Mouse (Mus musculus) neural tube, embryonic 15.5 days (tissue): ENCODE measurements around the gene Osbpl2. TPM values are rescaled to one million over a fixed set of nuclear protein-coding genes. Genes with fewer than 3 reads are reported as not detected.

ENCODE experiments used
- ATAC-seq: fragments of 200-750 bp; cut with Nextera tagmentation; 2 replicates; pipeline ENCODE4 v1.8.0; 2017; ENCODE audit warnings: mild to moderate bottlenecking, moderate TSS enrichment, moderate library complexity; ENCODE audit not compliant: low FRiP score
- H3K27ac ChIP-seq: fragments of 300-500 bp; sonication (generic); replicated peaks from 2 replicates; pipeline ENCODE4 v1.5.1; 2015; ENCODE audit warnings: mild to moderate bottlenecking, inconsistent platforms
- H3K27me3 ChIP-seq: fragments of 300-500 bp; sonication (generic); replicated peaks from 2 replicates; pipeline ENCODE4 v1.6.1; 2015; ENCODE audit warnings: inconsistent platforms
- H3K36me3 ChIP-seq: fragments of 300-500 bp; sonication (generic); 2 replicates; pipeline ENCODE4 v1.6.1; 2015; ENCODE audit warnings: inconsistent platforms
- H3K4me1 ChIP-seq: fragments of 300-500 bp; sonication (generic); 2 replicates; pipeline ENCODE4 v1.6.1; 2015; ENCODE audit warnings: inconsistent platforms
- H3K4me2 ChIP-seq: fragments of 300-500 bp; sonication (generic); 2 replicates; pipeline ENCODE4 v1.6.1; 2015; ENCODE audit warnings: inconsistent platforms, mild to moderate bottlenecking, moderate library complexity
- H3K4me3 ChIP-seq: fragments of 300-500 bp; sonication (generic); replicated peaks from 2 replicates; pipeline ENCODE4 v1.5.1; 2015; ENCODE audit warnings: mild to moderate bottlenecking, inconsistent platforms
- H3K9ac ChIP-seq: fragments of 300-500 bp; sonication (generic); replicated peaks from 2 replicates; pipeline ENCODE4 v1.6.1; 2015; ENCODE audit warnings: mild to moderate bottlenecking, inconsistent platforms
- H3K9me3 ChIP-seq: fragments of 300-500 bp; sonication (generic); replicated peaks from 2 replicates; pipeline ENCODE4 v1.6.1; 2016; ENCODE audit warnings: inconsistent platforms
- WGBS: fragments of 180-500 bp; shearing (Covaris S2); methylation state at CpG from one replicate; pipeline ENCODE4 v1.1.7; 2015; ENCODE audit warnings: mixed read lengths; 5-methylcytosine and 5-hydroxymethylcytosine counted together
- polyA plus RNA-seq: library from polyadenylated mRNA; unstranded; fragments of >200 nt; fragmentation: Nextera tagmentation; extraction: Ambion mirVana; gene quantifications from 2 replicates; pipeline ENCODE4 v1.2.1, GENCODE M21; 2015

Gene Osbpl2
- polyA plus RNA-seq, 1 experiment from 2014 or later: 71.8 TPM

DNA sequence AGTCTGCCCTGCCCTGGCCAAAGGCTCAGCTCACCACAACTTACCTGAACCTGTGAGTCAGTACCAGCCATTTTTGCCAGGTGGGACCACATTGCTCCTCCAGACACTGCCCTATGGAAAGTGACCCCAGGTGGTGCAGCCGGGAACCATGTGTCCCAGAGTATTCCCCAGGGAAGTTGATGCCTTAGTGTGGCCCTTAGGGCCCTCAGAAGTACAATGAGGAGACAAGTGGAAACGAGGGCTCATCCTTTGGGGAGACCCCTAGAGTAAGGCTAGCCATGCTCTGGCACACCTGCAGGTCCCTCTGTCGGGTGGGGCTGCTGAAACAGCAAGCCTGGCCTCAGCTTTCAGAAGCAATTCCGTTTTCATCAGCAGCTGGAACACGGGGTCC, 32.5 kb upstream of the Osbpl2 start:
- H3K36me3 ChIP-seq: peaks cover 32% of the 10 kb centered on the region
- peaks cover 6% of the 10 kb centered on the region; the same call in 1 of the 2 replicates for H3K4me1 ChIP-seq
- H3K9ac ChIP-seq: no peak overlapping the region
- WGBS: 76% methylated on average over 5 of the region's 5 CpGs
- ATAC-seq: no peak
- H3K27ac ChIP-seq: no peak overlapping the region
- no peak overlapping the region for H3K4me3 ChIP-seq
- H3K27me3 ChIP-seq: no peaks in the 10 kb centered on the region
- H3K9me3 ChIP-seq: no peaks in the 10 kb centered on the region
- no peak overlapping the region for H3K4me2 ChIP-seq

DNA sequence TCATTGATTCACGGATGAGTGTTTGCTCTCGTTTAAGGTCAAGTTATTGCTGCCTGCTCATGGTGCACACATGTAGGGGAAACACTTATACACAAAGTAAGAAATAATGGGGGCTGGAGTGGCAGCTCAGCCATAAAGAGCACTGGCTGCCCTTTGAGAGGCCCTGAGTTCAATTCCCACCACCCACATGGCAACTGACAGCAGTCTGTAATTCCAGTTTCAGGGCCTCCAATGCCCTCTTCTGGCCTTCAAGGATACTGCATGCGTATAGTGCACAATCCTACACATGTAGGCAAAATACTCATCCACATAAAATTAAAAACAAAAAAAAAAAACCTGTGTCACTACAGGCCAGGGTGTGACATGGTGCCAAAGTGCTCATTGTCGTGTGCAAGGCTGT, 31.6 kb upstream of the Osbpl2 start:
- Histone ChIP-seq H3K4me3 (no peak overlapping the region), H3K36me3 (peaks cover 23% of the 10 kb centered on the region), H3K4me1 (peaks cover 6% of the 10 kb centered on the region; the same call in 1 of the 2 replicates), H3K27me3 (no peaks in the 10 kb centered on the region), H3K9me3 (no peaks in the 10 kb centered on the region), H3K27ac (no peak overlapping the region), H3K9ac (no peak overlapping the region), H3K4me2 (no peak overlapping the region)
- no peak for ATAC-seq
- 89% methylated on average over 4 of the region's 4 CpGs for WGBS

DNA sequence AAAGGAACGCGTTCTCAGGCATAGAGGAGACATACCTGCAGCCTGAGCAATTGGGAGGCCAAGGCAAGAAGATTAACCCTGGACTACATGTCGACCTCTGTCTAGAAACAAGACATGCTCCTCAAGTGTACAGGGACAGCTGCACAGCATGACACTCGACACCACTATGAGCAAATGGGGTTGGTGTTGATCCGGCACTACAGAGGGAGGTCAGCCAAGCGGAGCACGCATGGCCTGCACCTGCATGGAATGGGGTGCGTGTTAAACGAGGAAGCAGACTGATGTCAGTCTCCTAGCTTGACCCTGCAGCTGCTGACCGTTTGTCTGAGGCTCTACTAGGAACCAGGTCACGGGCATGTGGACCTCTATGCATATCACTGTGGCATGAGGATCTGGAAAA, 28.8 kb upstream of the Osbpl2 start:
- H3K4me1 ChIP-seq: peaks cover 6% of the 10 kb centered on the region; the same call in 1 of the 2 replicates
- no peak for ATAC-seq
- 74% methylated on average over 11 of the region's 11 CpGs for WGBS
- H3K4me2 ChIP-seq: no peak overlapping the region
- no peaks in the 10 kb centered on the region for H3K9me3 ChIP-seq
- H3K9ac ChIP-seq: no peak overlapping the region
- no peak overlapping the region for H3K27ac ChIP-seq
- no peak overlapping the region for H3K4me3 ChIP-seq
- H3K27me3 ChIP-seq: no peaks in the 10 kb centered on the region
- H3K36me3 ChIP-seq: peaks cover 8% of the 10 kb centered on the region

DNA sequence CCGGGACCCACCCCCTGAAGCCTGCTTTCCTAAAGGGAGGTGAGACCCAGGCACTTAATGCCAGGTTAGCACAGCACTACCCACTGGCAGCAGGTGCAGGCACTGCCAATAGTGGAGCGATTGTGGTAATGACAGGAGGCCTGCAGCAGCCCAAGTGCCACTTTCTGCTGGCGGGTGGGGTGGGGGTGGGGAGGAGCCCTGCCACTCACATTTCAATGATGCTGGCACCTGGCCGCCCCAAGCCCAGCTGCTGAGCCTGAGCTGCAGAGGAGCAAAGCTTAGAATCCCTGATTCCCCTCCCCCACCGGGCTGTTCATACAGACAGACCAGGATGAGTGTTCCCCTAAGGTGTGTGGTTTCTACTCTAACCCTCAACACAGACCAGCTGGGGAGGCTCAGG, 23.4 kb upstream of the Osbpl2 start:
- ATAC-seq: no peak
- Histone ChIP-seq H3K4me1 (peaks cover 9% of the 10 kb centered on the region), H3K9ac (no peak overlapping the region), H3K4me3 (no peak overlapping the region), H3K4me2 (no peak overlapping the region), H3K9me3 (no peaks in the 10 kb centered on the region), H3K27ac (no peak overlapping the region), H3K36me3 (no peaks in the 10 kb centered on the region), H3K27me3 (peaks cover 27% of the 10 kb centered on the region)
- WGBS: 26% methylated on average over 5 of the region's 5 CpGs

DNA sequence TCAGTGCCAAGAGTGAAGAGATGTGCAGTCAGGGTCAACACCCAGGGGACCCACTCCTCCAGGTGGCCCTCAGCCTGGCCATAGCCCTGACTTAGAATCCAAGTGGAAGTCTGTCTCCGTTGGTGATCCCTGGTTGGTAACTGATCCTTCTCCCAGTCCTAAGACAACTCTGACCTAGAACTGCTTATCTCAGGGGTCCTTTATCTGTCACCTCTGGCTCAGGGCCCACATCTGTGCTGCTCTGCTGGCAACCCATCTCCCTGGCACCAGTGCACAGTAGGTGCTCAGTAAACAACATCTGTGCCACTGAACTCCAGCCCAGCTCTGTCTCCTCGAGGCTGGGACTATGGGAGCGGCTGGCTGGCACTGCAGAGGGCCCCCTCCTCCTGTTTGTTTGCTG, 21.5 kb upstream of the Osbpl2 start:
- no peak overlapping the region for H3K4me2 ChIP-seq
- H3K36me3 ChIP-seq: no peaks in the 10 kb centered on the region
- H3K4me1 ChIP-seq: peaks cover 10% of the 10 kb centered on the region
- WGBS: 39% methylated on average over 3 of the region's 3 CpGs
- no peak overlapping the region for H3K4me3 ChIP-seq
- no peak overlapping the region for H3K27ac ChIP-seq
- H3K9ac ChIP-seq: no peak overlapping the region
- peak; percentile 39; the same call in 1 of the 2 replicates for ATAC-seq
- H3K9me3 ChIP-seq: no peaks in the 10 kb centered on the region
- H3K27me3 ChIP-seq: peaks cover 45% of the 10 kb centered on the region

DNA sequence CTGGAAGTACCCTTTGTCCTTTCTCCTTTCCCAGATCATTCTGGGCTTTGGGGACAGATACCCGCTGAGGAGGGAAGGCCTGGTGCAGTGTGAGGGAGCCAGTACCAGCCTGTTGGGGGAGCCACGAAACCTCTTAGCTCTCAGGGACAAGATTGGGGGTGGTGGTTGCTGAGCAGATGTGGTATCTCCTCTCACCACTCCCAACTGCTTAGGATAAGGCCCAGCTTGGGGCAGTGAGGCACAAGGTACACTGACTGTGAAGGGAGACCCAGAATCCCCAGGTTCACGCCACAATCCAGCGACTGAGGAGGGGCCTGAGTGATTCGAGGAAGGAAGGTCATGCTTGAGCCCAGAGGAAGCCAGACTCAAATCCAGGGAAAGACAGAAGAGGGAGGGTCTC, 20.9 kb upstream of the Osbpl2 start:
- no peak overlapping the region for H3K27ac ChIP-seq
- WGBS: 44% methylated on average over 5 of the region's 5 CpGs
- no peak overlapping the region for H3K9ac ChIP-seq

DNA sequence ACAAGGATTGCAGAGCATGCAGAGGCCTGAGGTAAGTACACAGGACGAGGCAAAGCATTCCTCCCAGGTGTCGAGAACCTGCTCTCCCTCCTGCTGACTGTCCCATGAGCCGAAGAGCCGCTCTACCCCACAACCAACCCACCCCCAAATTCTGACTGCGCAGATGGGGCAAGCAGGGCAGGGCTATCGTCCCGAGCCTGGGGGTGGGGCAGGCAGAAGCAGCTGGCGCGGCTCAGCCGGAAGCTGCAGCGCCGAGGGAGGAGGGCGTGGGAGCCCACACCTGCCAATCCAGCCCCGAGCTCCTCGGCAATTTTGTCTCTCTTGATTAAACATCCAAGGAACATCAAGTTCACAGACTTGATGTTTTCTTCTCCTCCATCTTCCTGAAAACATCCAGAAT, 19.6 kb upstream of the Osbpl2 start:
- peaks cover 62% of the 10 kb centered on the region for H3K27me3 ChIP-seq
- H3K36me3 ChIP-seq: no peaks in the 10 kb centered on the region
- H3K9me3 ChIP-seq: no peaks in the 10 kb centered on the region
- H3K4me3 ChIP-seq: no peak overlapping the region
- H3K27ac ChIP-seq: no peak overlapping the region
- peak overlapping the region; percentile 35 for H3K4me2 ChIP-seq
- H3K4me1 ChIP-seq: peaks cover 29% of the 10 kb centered on the region
- no peak for ATAC-seq
- H3K9ac ChIP-seq: no peak overlapping the region
- WGBS: 9% methylated on average over 15 of the region's 15 CpGs

More for the DNA sequence above, 20.9 kb upstream of the Osbpl2 start:
- Histone ChIP-seq H3K4me1 (peaks cover 16% of the 10 kb centered on the region), H3K9me3 (no peaks in the 10 kb centered on the region), H3K4me2 (no peak overlapping the region), H3K4me3 (no peak overlapping the region), H3K27me3 (peaks cover 51% of the 10 kb centered on the region), H3K36me3 (no peaks in the 10 kb centered on the region)
- no peak for ATAC-seq

DNA sequence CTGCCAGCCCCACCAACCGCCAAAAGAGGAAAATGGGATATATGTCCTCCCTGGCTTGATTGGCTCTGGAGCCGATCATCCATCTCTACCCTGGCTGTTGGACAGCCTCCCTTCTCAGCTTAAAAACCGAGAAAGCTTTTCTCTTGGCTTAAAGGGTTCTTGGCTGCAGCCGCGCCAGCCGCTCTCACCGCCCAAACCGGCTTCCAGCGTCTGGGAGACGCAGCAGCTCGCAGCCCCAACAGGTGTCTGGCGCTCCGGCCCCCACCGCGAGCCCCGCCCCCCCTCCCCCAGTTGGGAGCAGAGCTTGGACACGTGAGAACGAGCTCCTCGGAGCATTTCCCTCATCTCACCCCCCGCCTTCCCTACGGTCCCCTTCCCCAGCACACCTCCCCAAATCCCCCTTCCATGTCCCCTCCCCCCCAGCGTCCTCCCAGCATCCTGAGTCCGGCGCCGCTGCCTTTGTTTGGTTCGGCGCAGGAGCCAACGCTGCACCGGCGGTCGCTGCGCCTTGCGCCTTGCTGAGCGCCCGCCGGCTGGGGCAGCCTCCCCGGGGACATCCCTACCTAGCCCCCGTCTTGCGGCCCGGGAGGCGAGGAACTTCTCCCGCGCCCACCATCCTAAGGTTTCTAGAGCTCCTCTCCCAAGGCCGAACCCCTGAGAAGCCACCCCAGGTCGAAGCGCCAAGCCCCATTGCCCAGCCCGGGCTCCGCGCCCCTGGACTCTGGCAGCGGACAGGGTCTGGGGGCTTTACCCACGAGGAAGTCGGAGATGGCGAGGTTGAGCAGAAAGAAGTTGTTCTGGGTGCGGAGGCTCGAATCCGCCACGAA, 15.7 kb upstream of the Osbpl2 start:
- peak overlapping the region; percentile 47 for H3K9ac ChIP-seq
- H3K27ac ChIP-seq: no peak overlapping the region
- peak overlapping the region; percentile 57 for H3K4me3 ChIP-seq
- H3K27me3 ChIP-seq: peaks cover 66% of the 10 kb centered on the region
- no peaks in the 10 kb centered on the region for H3K9me3 ChIP-seq
- no peaks in the 10 kb centered on the region for H3K36me3 ChIP-seq
- peaks cover 35% of the 10 kb centered on the region for H3K4me1 ChIP-seq
- no peak for ATAC-seq
- peak overlapping the region; percentile 96 for H3K4me2 ChIP-seq
- under 1% methylated on average over 56 of the region's 57 CpGs for WGBS

DNA sequence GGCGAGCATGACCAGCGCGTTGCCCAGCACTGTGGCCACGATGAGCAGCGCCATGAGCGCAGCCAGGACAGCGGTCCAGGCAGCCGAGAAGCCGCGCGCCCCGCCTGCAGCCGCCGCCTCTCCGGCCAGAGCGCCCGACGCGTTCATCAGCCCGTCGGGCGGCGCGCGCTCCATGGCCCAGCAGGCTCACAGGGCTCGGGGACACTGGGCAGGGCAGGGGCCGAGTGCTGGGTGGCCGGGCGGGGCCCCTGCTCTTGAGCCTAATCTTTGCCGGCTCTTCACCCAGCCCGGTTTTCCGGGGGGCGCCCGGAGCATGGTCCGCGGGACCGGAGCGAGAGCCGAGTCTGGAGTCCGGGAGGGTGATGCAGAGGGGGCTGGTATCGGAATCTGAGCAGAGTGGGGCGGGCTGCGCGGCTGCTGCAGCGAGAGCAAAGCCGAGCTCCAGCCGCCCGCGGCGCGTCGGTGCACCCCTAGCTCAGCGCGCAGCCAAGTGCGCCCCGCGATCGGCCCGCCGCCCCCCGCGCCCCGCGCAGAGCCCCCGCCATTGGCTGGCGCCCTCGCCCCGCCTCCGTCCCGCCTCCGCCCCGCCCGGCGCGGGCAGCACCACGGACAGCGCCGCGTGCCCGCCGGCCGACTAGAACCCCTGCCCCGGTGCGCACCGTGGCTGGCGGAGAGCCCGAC, 15.0 kb upstream of the Osbpl2 start, which contains the start of gene Hrh3:
Gene Hrh3 (minus strand): TSS at position 511 of the 681 bp plus-strand sequence.
- Histone ChIP-seq H3K9me3 (no peaks in the 10 kb centered on the region), H3K36me3 (no peaks in the 10 kb centered on the region), H3K4me2 (peak within 1 kb of the TSS; percentile 96), H3K27me3 (peaks cover 62% of the 10 kb centered on the region), H3K27ac (no peak within 1 kb of the TSS), H3K4me1 (peaks cover 35% of the 10 kb centered on the region), H3K9ac (peak within 1 kb of the TSS; percentile 47), H3K4me3 (peak within 1 kb of the TSS; percentile 57)
- WGBS: under 1% methylated on average over 67 of the region's 87 CpGs
- peak; percentile 82 for ATAC-seq

DNA sequence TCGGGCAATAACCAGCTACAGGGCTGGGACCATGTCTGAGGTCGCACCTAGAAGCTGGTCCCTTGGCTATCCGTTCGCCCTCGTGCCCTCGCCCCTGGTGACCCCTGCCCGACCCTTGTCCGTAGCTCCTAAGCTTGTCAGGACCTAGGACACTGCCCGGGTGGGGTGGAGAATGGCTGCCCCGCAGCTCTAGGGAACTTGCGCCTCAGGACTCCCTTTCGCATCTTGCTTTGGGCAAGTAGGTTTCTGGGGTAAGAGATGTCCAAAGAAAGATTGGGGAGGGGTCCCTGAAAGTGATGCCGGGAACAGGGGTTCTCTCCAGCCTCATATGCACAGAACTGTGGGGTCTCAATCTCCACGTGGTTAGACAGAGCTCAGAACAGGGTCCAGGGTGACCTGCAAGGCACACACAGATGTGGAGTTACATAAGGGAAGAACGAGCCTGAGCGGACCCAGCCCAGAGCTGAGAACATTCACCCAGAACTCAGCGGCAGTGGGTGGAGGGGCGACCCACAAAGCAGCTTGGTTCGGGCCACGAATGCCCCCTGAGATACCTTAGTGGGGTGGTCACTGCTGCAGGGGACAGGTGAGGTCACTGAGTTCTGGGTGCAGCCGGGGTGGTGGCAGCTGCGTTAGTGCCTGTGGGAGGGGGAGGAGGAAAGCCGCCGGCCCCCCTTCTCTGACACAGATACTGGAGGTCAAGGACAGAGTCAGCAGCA, 14.3 kb upstream of the Osbpl2 start:
- H3K9me3 ChIP-seq: no peaks in the 10 kb centered on the region
- H3K27ac ChIP-seq: no peak overlapping the region
- H3K27me3 ChIP-seq: peaks cover 57% of the 10 kb centered on the region
- WGBS: 14% methylated on average over 24 of the region's 24 CpGs
- H3K36me3 ChIP-seq: no peaks in the 10 kb centered on the region
- H3K9ac ChIP-seq: peak overlapping the region; percentile 47; the same call in 1 of the 2 replicates
- H3K4me2 ChIP-seq: peak overlapping the region; percentile 96
- peak overlapping the region; percentile 57 for H3K4me3 ChIP-seq
- ATAC-seq: no peak
- H3K4me1 ChIP-seq: peaks cover 30% of the 10 kb centered on the region

DNA sequence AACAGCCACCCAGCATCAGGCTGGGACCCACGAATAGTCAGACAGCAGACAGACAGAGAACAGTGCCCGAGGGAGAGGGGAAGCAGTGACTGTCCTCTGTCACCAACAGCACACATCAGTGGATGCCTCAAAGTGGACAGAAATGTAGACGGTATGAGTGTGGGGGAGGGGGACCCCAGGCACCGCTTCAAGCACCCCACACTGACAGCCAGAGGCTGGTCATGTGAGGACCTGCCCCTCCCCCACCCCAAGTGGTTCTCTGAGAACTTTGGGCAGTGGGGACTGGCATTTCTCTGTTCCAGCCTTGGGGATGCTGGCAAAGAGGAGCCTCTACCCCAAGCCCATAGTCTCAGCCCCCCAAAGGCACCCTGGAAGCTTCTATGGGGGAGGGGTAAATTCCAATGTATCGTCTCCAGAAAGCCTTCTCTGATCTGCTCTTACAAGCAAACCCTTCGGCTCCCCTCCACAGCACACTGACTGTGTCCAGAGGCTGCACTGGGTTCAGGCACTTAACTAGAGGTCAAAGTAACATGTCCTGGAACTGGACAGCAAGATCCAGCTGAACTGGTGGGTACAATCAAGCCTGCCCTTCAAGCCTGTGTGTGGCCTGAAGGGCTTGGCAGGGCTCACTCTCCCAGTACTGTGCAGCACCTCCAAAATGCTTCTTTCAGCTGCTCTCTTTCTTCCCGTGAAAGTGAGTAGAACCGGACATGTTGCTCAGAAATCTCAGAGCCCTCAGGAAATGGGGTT, 13.5 kb upstream of the Osbpl2 start:
- H3K27me3 ChIP-seq: peaks cover 49% of the 10 kb centered on the region
- 35% methylated on average over 8 of the region's 8 CpGs for WGBS
- H3K36me3 ChIP-seq: no peaks in the 10 kb centered on the region
- H3K9me3 ChIP-seq: no peaks in the 10 kb centered on the region
- no peak overlapping the region for H3K4me2 ChIP-seq
- no peak overlapping the region for H3K27ac ChIP-seq
- no peak overlapping the region for H3K9ac ChIP-seq
- H3K4me3 ChIP-seq: 0 out of 2 replicates have a peak overlapping the region, but pooled peaks have one; percentile 0
- no peak for ATAC-seq
- peaks cover 26% of the 10 kb centered on the region for H3K4me1 ChIP-seq
